Mouse (Mus musculus): ENCODE measurements around the gene Rbm38. TPM values are rescaled to one million over a fixed set of nuclear protein-coding genes. Genes with fewer than 3 reads are reported as not detected.

The Rbm38 gene
- polyA plus RNA-seq, 1 experiment from 2014 or later: 92.3 TPM

DNA sequence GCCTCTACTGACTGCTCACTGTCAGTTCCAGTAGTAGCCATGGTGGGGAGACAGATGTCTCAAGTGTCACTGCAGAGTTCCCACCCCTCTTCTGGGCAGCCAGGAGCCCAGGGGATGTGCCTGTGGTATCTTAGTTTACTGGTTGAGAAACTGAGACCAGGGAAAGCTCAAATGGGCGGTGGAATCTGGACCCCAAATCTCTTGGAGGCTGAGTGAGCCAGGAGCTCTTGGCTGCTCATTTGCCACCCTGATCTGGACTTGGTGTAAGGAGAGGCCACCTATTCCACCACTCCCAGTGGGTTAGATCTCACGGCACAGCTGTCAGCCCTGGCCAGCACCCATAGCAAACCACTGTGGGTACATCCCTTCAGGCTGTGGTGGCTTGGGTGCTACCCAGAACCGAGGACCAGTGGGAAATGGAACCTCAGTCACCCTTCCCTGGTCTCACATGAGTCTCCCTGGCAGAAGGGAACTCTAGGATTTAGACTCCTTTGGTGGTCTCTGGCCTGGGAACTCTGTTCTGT lies 8.3 kb downstream of the Rbm38 start:
- Histone ChIP-seq H3K4me3 (no peak overlapping the region), H3K36me3 (peaks cover 99% of the 10 kb centered on the region), H3K4me1 (replicated peaks) (peaks cover 58% of the 10 kb centered on the region), H3K9me3 (no peaks in the 10 kb centered on the region), H3K27ac (0 out of 2 replicates have a peak overlapping the region, but pooled peaks have one; percentile 45), H3K27me3 (ENCODE audit: insufficient read depth, poor library complexity, severe bottlenecking) (no peaks in the 10 kb centered on the region)
- no peak for DNase-seq (ENCODE audit: low spot score)
- WGBS: 80% methylated on average over 3 of the region's 3 CpGs

- Histone ChIP-seq H3K4me1 (replicated peaks) (peaks cover 39% of the 10 kb centered on the region), H3K9me3 (no peaks in the 10 kb centered on the region), H3K27ac (no peak overlapping the region), H3K4me3 (no peak overlapping the region), H3K27me3 (ENCODE audit: insufficient read depth, poor library complexity, severe bottlenecking) (no peaks in the 10 kb centered on the region), H3K36me3 (peaks cover 100% of the 10 kb centered on the region)
- no peak for DNase-seq (ENCODE audit: low spot score)
- 82% methylated on average over 12 of the region's 12 CpGs for WGBS
These were observed 10.5 kb downstream of the Rbm38 start for GRCm38 (mm10) chr2:173030591-173031338.

DNA sequence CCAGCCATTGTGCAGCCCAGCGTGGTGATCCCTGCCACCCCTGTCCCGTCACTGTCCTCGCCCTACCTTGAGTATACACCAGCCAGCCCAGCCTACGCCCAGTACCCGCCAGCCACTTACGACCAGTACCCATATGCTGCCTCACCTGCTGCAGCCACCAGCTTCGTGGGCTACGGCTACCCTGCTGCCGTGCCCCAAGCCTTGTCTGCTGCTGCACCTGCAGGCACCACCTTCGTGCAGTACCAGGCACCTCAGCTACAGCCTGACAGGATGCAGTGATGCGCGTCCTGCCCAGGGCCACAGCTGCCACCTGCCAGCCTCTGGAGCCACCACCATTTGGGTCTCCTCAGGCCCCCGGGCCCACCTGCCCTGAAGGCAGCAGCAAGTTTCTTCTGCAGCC lies 13.2 kb downstream of the Rbm38 start:
- Histone ChIP-seq H3K27me3 (ENCODE audit: insufficient read depth, poor library complexity, severe bottlenecking) (no peaks in the 10 kb centered on the region), H3K36me3 (peaks cover 81% of the 10 kb centered on the region), H3K27ac (no peak overlapping the region), H3K9me3 (no peaks in the 10 kb centered on the region), H3K4me1 (replicated peaks) (peaks cover 15% of the 10 kb centered on the region; the same call in 1 of the 2 replicates), H3K4me3 (no peak overlapping the region)
- no peak for DNase-seq (ENCODE audit: low spot score)
- 94% methylated on average over 13 of the region's 13 CpGs for WGBS

DNA sequence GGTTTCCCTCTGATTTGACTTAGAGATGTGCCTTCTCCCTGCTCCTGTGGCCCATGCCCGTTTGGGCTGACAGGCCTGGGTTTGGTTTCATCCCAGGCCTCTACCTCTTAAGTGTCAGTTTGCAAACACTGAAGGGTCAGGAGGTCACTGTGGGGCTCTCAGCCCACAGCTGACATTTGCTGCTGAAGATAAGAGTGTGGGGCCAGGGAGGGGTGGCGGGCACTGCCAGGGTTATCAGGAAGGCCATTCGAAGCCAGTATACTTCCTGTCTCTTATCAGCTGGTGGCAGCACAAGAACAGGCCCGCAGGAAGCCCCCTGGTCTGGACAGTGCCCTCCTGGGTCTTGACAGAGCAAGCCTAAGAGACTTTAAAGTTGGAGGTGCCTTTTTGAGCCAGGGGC lies 14.7 kb downstream of the Rbm38 start:
- WGBS: 78% methylated on average over 4 of the region's 4 CpGs
- H3K27ac ChIP-seq: no peak overlapping the region
- peaks cover 67% of the 10 kb centered on the region for H3K36me3 ChIP-seq

GRCm38 (mm10) chr2:173035653-173036052 lies 15.4 kb downstream of the Rbm38 start:
- H3K36me3 ChIP-seq: peaks cover 60% of the 10 kb centered on the region
- H3K9me3 ChIP-seq: no peaks in the 10 kb centered on the region
- DNase-seq (ENCODE audit: low spot score): no peak
- H3K27ac ChIP-seq: 0 out of 2 replicates have a peak overlapping the region, but pooled peaks have one; percentile 40
- no peaks in the 10 kb centered on the region for H3K27me3 ChIP-seq (ENCODE audit: insufficient read depth, poor library complexity, severe bottlenecking)
- no peak overlapping the region for H3K4me3 ChIP-seq
- 95% methylated on average over 5 of the region's 5 CpGs for WGBS
- H3K4me1 ChIP-seq (replicated peaks): peaks cover 9% of the 10 kb centered on the region; the same call in 1 of the 2 replicates

More for the DNA sequence above, 14.7 kb downstream of the Rbm38 start:
- Histone ChIP-seq H3K27me3 (ENCODE audit: insufficient read depth, poor library complexity, severe bottlenecking) (no peaks in the 10 kb centered on the region), H3K9me3 (no peaks in the 10 kb centered on the region), H3K4me1 (replicated peaks) (peaks cover 9% of the 10 kb centered on the region; the same call in 1 of the 2 replicates), H3K4me3 (no peak overlapping the region)
- no peak for DNase-seq (ENCODE audit: low spot score)

GRCm38 (mm10) chr2:173036055-173036454 lies 15.8 kb downstream of the Rbm38 start:
- H3K4me1 ChIP-seq (replicated peaks): peaks cover 9% of the 10 kb centered on the region; the same call in 1 of the 2 replicates
- H3K27ac ChIP-seq: 0 out of 2 replicates have a peak overlapping the region, but pooled peaks have one; percentile 40
- H3K4me3 ChIP-seq: no peak overlapping the region
- H3K36me3 ChIP-seq: peaks cover 56% of the 10 kb centered on the region
- no peak for DNase-seq (ENCODE audit: low spot score)
- 92% methylated on average over 5 of the region's 5 CpGs for WGBS
- no peaks in the 10 kb centered on the region for H3K9me3 ChIP-seq
- H3K27me3 ChIP-seq (ENCODE audit: insufficient read depth, poor library complexity, severe bottlenecking): no peaks in the 10 kb centered on the region

DNA sequence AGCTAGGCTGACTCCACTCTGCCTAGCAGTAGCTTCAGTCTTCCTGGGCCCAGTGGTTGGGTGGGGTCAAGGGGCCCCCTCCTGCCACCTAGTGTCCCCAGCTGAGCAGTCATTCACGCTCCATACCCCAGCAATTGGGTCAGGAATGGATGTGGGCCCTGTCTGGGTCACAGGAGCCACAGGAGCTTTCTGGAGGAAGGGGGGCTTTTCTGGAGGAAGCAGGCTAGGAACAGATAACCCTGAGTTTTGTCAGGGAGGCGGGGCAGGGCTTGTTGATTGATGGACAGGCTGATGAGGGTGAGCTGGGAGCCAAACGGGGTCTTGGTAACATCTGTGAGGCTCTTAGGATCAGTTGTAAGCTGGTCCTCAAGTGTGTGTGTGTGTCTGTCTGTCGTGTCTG lies 16.3 kb downstream of the Rbm38 start:
- DNase-seq (ENCODE audit: low spot score): no peak
- Histone ChIP-seq H3K27me3 (ENCODE audit: insufficient read depth, poor library complexity, severe bottlenecking) (no peaks in the 10 kb centered on the region), H3K4me1 (replicated peaks) (peaks cover 9% of the 10 kb centered on the region; the same call in 1 of the 2 replicates), H3K9me3 (no peaks in the 10 kb centered on the region), H3K27ac (peak overlapping the region; percentile 40; the same call in 1 of the 2 replicates), H3K36me3 (peaks cover 51% of the 10 kb centered on the region), H3K4me3 (no peak overlapping the region)
- WGBS: 65% methylated on average over 4 of the region's 4 CpGs

GRCm38 (mm10) chr2:173037347-173037746 lies 17.0 kb downstream of the Rbm38 start:
- peak overlapping the region; percentile 5; the same call in 1 of the 2 replicates for H3K27ac ChIP-seq
- WGBS: 82% methylated on average over 5 of the region's 5 CpGs

DNA sequence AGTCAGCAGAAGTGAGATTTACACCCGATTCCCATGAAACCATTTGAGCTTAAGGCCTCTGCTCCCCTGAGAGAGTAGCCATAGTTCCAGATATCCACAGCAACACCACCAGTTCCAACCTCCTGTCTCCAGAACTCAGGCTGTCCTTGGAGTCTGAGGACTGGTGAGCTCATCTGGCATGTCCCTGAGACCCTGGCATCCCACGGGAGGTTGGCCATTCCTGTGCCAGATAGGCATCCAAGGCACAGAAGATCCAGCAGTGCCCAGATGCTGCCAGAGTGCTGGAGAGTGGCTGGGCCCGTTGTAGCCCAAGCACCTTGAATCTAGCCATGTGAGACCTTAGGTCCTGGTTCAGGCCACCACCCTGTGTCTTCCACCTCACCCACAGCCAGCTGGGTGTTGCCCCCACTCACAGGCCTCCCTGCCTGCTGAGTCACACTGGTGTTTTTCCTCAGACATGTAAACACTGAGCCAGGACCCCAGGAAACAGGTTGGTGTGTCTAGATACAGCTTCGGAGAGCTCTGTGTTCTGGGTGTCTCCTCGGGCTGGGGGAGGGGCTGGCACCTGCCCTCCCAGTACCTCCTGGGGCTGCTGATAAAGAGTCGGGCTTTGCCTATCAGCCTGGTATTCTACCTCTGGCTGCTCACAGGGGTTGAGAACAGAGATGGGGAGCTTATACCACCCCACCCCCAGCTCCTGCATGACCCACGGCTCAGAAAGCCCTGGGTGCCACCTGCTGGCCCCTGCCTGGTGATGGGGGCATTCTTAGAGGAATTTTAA lies 17.7 kb downstream of the Rbm38 start:
- WGBS: 72% methylated on average over 7 of the region's 7 CpGs
- DNase-seq (ENCODE audit: low spot score): no peak
- no peaks in the 10 kb centered on the region for H3K27me3 ChIP-seq (ENCODE audit: insufficient read depth, poor library complexity, severe bottlenecking)
- no peak overlapping the region for H3K4me3 ChIP-seq
- H3K4me1 ChIP-seq (replicated peaks): peaks cover 17% of the 10 kb centered on the region
- H3K36me3 ChIP-seq: peaks cover 37% of the 10 kb centered on the region
- no peaks in the 10 kb centered on the region for H3K9me3 ChIP-seq
- H3K27ac ChIP-seq: peak overlapping the region; percentile 1; the same call in 1 of the 2 replicates

More at GRCm38 (mm10) chr2:173037347-173037746, 17.0 kb downstream of the Rbm38 start:
- Histone ChIP-seq H3K4me3 (no peak overlapping the region), H3K36me3 (peaks cover 43% of the 10 kb centered on the region), H3K27me3 (ENCODE audit: insufficient read depth, poor library complexity, severe bottlenecking) (no peaks in the 10 kb centered on the region), H3K9me3 (no peaks in the 10 kb centered on the region), H3K4me1 (replicated peaks) (peaks cover 10% of the 10 kb centered on the region; the same call in 1 of the 2 replicates)
- no peak for DNase-seq (ENCODE audit: low spot score)

DNA sequence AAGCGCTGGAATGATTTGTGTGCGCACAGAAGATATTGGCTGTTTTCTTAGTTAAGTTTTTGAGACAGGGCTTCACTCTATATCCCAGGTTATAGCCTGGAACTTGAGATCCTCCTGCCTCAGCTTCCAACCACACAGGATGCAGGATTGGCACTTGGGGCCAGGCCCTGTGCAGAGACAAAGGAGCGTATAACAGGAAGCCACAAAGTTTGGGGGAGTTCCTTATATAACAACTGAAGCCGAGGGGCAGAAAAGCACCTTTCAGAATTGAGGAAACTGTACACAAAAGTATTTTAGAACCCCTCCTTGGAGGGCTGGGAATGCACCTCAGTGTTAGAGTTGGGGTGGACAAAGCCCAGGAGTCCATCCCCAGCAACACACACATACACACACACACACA lies 18.7 kb downstream of the Rbm38 start:
- Histone ChIP-seq H3K27ac (no peak overlapping the region), H3K9me3 (no peaks in the 10 kb centered on the region), H3K36me3 (peaks cover 26% of the 10 kb centered on the region), H3K4me1 (replicated peaks) (peaks cover 15% of the 10 kb centered on the region), H3K4me3 (no peak overlapping the region), H3K27me3 (ENCODE audit: insufficient read depth, poor library complexity, severe bottlenecking) (no peaks in the 10 kb centered on the region)
- WGBS: 91% methylated on average over 4 of the region's 4 CpGs
- DNase-seq (ENCODE audit: low spot score): no peak

- Histone ChIP-seq H3K27ac (no peak overlapping the region), H3K36me3 (peaks cover 9% of the 10 kb centered on the region; the same call in 1 of the 2 replicates), H3K9me3 (no peaks in the 10 kb centered on the region), H3K27me3 (ENCODE audit: insufficient read depth, poor library complexity, severe bottlenecking) (no peaks in the 10 kb centered on the region), H3K4me3 (no peak overlapping the region), H3K4me1 (replicated peaks) (peaks cover 21% of the 10 kb centered on the region)
- WGBS: 87% methylated on average over 3 of the region's 3 CpGs
- no peak for DNase-seq (ENCODE audit: low spot score)
These were observed 20.5 kb downstream of the Rbm38 start for GRCm38 (mm10) chr2:173040803-173041202.

DNA sequence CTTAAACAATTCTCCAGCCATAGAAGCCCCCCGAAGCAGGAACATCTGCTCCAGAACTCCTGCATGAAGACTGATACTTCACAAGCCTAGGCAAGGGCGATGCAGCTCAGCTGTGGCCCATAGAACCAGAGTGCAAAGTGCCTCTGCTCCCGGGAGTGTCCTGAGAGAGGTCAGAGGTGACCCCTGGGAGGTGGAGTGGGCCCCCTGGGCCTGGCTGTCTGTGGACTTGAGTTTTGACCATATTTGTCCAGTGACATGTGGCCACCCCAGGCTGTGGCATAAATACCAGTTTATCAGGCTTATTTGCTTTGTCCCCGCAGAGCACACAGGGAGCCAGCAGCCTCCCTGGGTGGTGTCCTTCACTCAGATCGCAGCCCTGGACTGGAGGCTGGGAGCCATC lies 20.9 kb downstream of the Rbm38 start:
- Histone ChIP-seq H3K27ac (no peak overlapping the region), H3K27me3 (ENCODE audit: insufficient read depth, poor library complexity, severe bottlenecking) (no peaks in the 10 kb centered on the region), H3K9me3 (no peaks in the 10 kb centered on the region), H3K4me1 (replicated peaks) (peaks cover 22% of the 10 kb centered on the region), H3K4me3 (no peak overlapping the region), H3K36me3 (0 out of 2 replicates have a peak, but pooled peaks cover 4% of the 10 kb centered on the region)
- 69% methylated on average over 5 of the region's 5 CpGs for WGBS
- no peak for DNase-seq (ENCODE audit: low spot score)

Measured in hindbrain, embryonic 10.5 days (tissue).